Mouse (Mus musculus): ENCODE data around the gene Tbc1d8.

DNA sequence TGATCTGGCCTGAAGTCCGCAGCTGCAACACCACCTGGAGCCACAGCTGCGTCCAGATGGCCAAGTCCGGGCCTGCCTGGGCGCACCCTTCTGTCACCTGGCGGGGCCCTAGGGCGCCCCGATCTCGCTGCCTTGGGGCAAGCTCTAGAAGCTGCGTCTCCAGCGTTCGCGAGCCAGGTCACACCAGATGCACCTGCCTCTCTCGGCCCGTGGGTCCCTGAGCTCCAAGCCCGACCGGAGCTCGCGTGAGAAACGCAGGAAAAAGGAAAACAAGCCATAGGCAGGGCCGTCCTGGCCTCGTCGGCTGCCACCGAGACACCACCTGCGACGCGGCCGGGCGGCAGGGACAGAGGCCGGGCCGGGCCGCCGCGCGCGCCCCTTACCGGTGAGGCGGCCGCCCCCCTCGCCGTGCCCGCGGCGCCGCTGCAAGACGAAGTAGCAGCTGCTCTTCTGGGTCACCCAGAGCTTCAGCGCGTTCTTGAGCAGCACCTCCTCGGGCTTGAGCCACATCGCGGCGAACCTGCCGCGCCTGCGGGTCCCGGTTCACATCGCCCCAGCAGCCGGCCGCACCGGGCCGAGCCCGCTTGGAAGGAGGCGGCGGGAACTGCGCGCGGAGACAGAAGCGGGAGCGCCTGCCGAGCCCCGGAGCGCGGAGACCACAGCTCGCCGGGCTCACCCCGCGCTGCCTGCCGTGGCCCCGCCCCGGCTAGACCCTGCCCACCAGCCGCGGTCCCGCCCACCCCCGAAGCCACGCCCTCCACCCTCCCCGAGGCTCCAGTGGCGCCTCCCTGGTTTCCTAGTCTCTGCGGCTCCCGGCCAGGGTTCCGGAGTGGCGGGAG lies at the start of gene Tbc1d8:
- TF ChIP-seq CTCF (conservative IDR thresholded peaks at IDR 0.05; ENCODE audit: low read length): no peak
- TF ChIP-seq POU5F1 (IDR thresholded peaks at IDR 0.05; ENCODE audit: borderline replicate concordance, low read length): no peak
- no peak for TF ChIP-seq NANOG (IDR thresholded peaks at IDR 0.05; ENCODE audit: borderline replicate concordance, low read length)
